Mouse (Mus musculus): ENCODE measurements at regions not wholly inside any gene's neighbourhood (a gene's known extent, or its start where the extent isn't known, plus 50 kb on each side); places are given as distances from the start of the nearest gene placed in this dataset.
A peak's percentile ranks its signal among the peaks of the same experiment; 100 is the strongest.

- peak; percentile 61 for DNase-seq
Measured at GRCm38 (mm10) chr13:115230494-115230893, 128.7 kb upstream of the Itga1 start.

GRCm38 (mm10) chr13:115226824-115227223, 125.1 kb upstream of the Itga1 start:
- no peak for DNase-seq

- no peak for DNase-seq
Measured at GRCm38 (mm10) chr13:115219701-115220100, 117.9 kb upstream of the Itga1 start.

GRCm38 (mm10) chr13:115211285-115211684, 109.5 kb upstream of the Itga1 start:
- DNase-seq: no peak

GRCm38 (mm10) chr13:115210643-115211208, 109.0 kb upstream of the Itga1 start:
- DNase-seq: no peak

GRCm38 (mm10) chr13:115209402-115210192, 107.8 kb upstream of the Itga1 start:
- no peak for DNase-seq

- DNase-seq: no peak
Measured at GRCm38 (mm10) chr13:115206723-115207122, 105.0 kb upstream of the Itga1 start.

- DNase-seq: peak; percentile 61
Measured at GRCm38 (mm10) chr13:115199166-115199565, 97.4 kb upstream of the Itga1 start.

- no peak for DNase-seq
Measured at GRCm38 (mm10) chr13:115188066-115188465, 86.3 kb upstream of the Itga1 start.

- DNase-seq: no peak
Measured at GRCm38 (mm10) chr13:115187356-115187755, 85.6 kb upstream of the Itga1 start.

- DNase-seq: no peak
Measured at GRCm38 (mm10) chr13:115182211-115182870, 80.6 kb upstream of the Itga1 start.

GRCm38 (mm10) chr13:115178175-115178917, 76.6 kb upstream of the Itga1 start:
- no peak for DNase-seq

GRCm38 (mm10) chr13:115171347-115172062, 69.7 kb upstream of the Itga1 start:
- DNase-seq: peak; percentile 12

- DNase-seq: no peak
Measured at GRCm38 (mm10) chr13:115165981-115166380, 64.2 kb upstream of the Itga1 start.

- DNase-seq: no peak
Measured at GRCm38 (mm10) chr13:115162689-115163413, 61.1 kb upstream of the Itga1 start.

GRCm38 (mm10) chr13:115159386-115159785, 57.6 kb upstream of the Itga1 start:
- DNase-seq: peak; percentile 8
